Mouse (Mus musculus) mesoderm, embryonic 11.5 days (tissue): ENCODE results near the gene Taf10.

Experiments used
- DNase-seq: peaks from one replicate; pipeline ENCODE4 v3.0.0-alpha.2; 2012; ENCODE audit warnings: low read depth, low spot score

Taf10 gene

GRCm38 (mm10) chr7:105721916-105722315 lies 22.2 kb downstream of the Taf10 start:
- DNase-seq: no peak

GRCm38 (mm10) chr7:105715366-105715765 lies 28.8 kb downstream of the Taf10 start:
- DNase-seq: no peak

- DNase-seq: no peak
Observed at GRCm38 (mm10) chr7:105708733-105709132, 35.4 kb downstream of the Taf10 start.

- no peak for DNase-seq
Observed at GRCm38 (mm10) chr7:105703816-105704215, 40.3 kb downstream of the Taf10 start.

- no peak for DNase-seq
Observed at GRCm38 (mm10) chr7:105703184-105703583, 41.0 kb downstream of the Taf10 start.

GRCm38 (mm10) chr7:105690875-105691274 lies 53.3 kb downstream of the Taf10 start:
- no peak for DNase-seq
